In the genomic region with DNA sequence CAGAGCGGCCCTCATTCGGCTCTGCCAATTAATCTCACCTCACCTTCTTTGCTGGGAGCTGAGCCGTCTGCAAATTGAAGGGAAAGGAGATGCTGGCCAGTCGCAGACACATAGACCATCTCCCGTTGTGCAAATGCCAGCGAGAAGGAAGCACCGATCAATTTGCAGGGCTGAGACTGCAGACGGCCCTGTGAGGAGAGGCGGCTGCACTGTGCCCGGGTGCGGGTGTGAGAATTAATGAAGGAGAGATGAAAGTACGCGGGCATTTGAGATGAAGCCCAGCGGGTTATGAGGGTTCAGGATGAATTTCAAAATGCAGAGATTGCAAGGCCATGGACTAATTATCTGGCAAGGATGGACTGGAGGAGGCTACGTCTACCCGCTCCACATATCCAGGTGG, we compare ENCODE assay signal across 19 mouse cellular contexts.
A peak's percentile ranks its signal among the peaks of the same experiment; 100 is the strongest.
DNase-seq lines count a peak whose midpoint lies in the region; ATAC-seq and TF ChIP-seq lines count a peak whose summit lies in the region.
"Had no signal": no experiment of that assay in that cellular context is flagged by ENCODE, and none has a peak within 500 bp of the region (broad histone marks: within the 10 kb centered on the region; RNA-seq: fewer than 3 reads in every experiment).

No protein-coding gene starts in this region.

- ATAC-seq in midbrain, embryonic 16.5 days, result peak; percentile 51; the same call in 1 of the 2 replicates
- ATAC-seq in midbrain, postnatal 0 days (ENCODE audit: low FRiP score), result no peak
- ATAC-seq: activated CD4-positive, CD25-positive, alpha-beta regulatory T cell, adult 4 months; CD4-positive, CD25-positive, alpha-beta regulatory T cell, adult 4 months; Patski had no signal

- TF ChIP-seq CTCF in midbrain, postnatal 0 days (IDR thresholded peaks at IDR 0.05), result no peak
- no peak for TF ChIP-seq CTCF in brain, embryonic 14.5 days (IDR thresholded peaks at IDR 0.05; ENCODE audit: borderline replicate concordance, extremely low read depth, insufficient read depth, insufficient read length)

- no peaks in the 10 kb centered on the region for H3K36me3 ChIP-seq in midbrain, embryonic 16.5 days (ENCODE audit: control insufficient read depth, insufficient read depth, low read length)
- H3K36me3 ChIP-seq in midbrain, postnatal 0 days (ENCODE audit: insufficient read depth, low read length), result no peaks in the 10 kb centered on the region
- H3K36me3 ChIP-seq in forebrain, embryonic 10.5 days (replicated peaks), result no peaks in the 10 kb centered on the region
- H3K36me3 ChIP-seq: G1E had no signal

- no peak overlapping the region for H3K9ac ChIP-seq in midbrain, embryonic 16.5 days (ENCODE audit: low read depth, low read length)
- no peak overlapping the region for H3K9ac ChIP-seq in midbrain, postnatal 0 days (replicated peaks; ENCODE audit: low read length, poor library complexity, severe bottlenecking)

- no peak for TF ChIP-seq POLR2A in brain, embryonic 14.5 days (IDR thresholded peaks at IDR 0.05; ENCODE audit: borderline replicate concordance, extremely low read depth, insufficient read depth, insufficient read length, poor library complexity, severe bottlenecking)

- no peaks in the 10 kb centered on the region for H3K27me3 ChIP-seq in midbrain, embryonic 16.5 days (ENCODE audit: control insufficient read depth, insufficient read depth, low read depth, low read length)
- no peaks in the 10 kb centered on the region for H3K27me3 ChIP-seq in midbrain, postnatal 0 days (ENCODE audit: insufficient read depth, low read length)
- H3K27me3 ChIP-seq in forebrain, embryonic 10.5 days (ENCODE audit: poor library complexity, severe bottlenecking), result peaks cover 13% of the 10 kb centered on the region

- no peak overlapping the region for H3K27ac ChIP-seq in midbrain, embryonic 16.5 days (ENCODE audit: low read length)
- H3K27ac ChIP-seq in midbrain, postnatal 0 days (ENCODE audit: low read depth, low read length), result no peak overlapping the region
- no peak overlapping the region for H3K27ac ChIP-seq in forebrain, embryonic 10.5 days

- H3K4me2 ChIP-seq in midbrain, embryonic 16.5 days (ENCODE audit: low read length), result no peak overlapping the region
- no peak overlapping the region for H3K4me2 ChIP-seq in midbrain, postnatal 0 days (ENCODE audit: low read depth, low read length, poor library complexity, severe bottlenecking)

- H3K4me1 ChIP-seq in midbrain, embryonic 16.5 days (ENCODE audit: control insufficient read depth, insufficient read depth, low read length), result no peaks in the 10 kb centered on the region
- H3K4me1 ChIP-seq in midbrain, postnatal 0 days (ENCODE audit: insufficient read depth, low read length), result no peaks in the 10 kb centered on the region
- peaks cover 16% of the 10 kb centered on the region for H3K4me1 ChIP-seq in forebrain, embryonic 10.5 days

- no peak for DNase-seq in midbrain, postnatal 0 days (ENCODE audit: low spot score)
- DNase-seq in brain, embryonic 14.5 days (ENCODE audit: low read depth), result peak; percentile 56
- no peak for DNase-seq in forebrain, embryonic 10.5 days (ENCODE audit: extremely low spot score, low spot score)
- DNase-seq: adrenal gland, adult 2 months; adrenal gland, adult 8-10 months; adrenal gland, postnatal 10 days; adrenal gland, postnatal 14 days; adrenal gland, postnatal 25 days; adrenal gland, postnatal 36 days; B cell, adult 2 months; cerebellum, adult 11 months; cerebellum, adult 11-12 months; cerebellum, adult 18-20 months; cerebellum, adult 2 months had no signal

- no peak overlapping the region for H3K4me3 ChIP-seq in midbrain, embryonic 16.5 days (ENCODE audit: low read depth, low read length)
- no peak overlapping the region for H3K4me3 ChIP-seq in midbrain, postnatal 0 days (ENCODE audit: low read depth, low read length)
- H3K4me3 ChIP-seq in forebrain, embryonic 10.5 days, result no peak overlapping the region

- no peaks in the 10 kb centered on the region for H3K9me3 ChIP-seq in midbrain, embryonic 16.5 days (replicated peaks; ENCODE audit: control insufficient read depth, low read length, poor library complexity, severe bottlenecking)
- H3K9me3 ChIP-seq in midbrain, postnatal 0 days (ENCODE audit: low read length), result no peaks in the 10 kb centered on the region
- no peaks in the 10 kb centered on the region for H3K9me3 ChIP-seq in forebrain, embryonic 10.5 days

- WGBS in midbrain, embryonic 16.5 days, result 69% methylated on average over 16 of the region's 16 CpGs
- WGBS in midbrain, postnatal 0 days, result 71% methylated on average over 16 of the region's 16 CpGs
- WGBS in forebrain, embryonic 10.5 days, result 87% methylated on average over 16 of the region's 16 CpGs
